Mouse (Mus musculus): ENCODE measurements at regions not wholly inside any gene's neighbourhood (a gene's known extent, or its start where the extent isn't known, plus 50 kb on each side); places are given as distances from the start of the nearest gene placed in this dataset.

GRCm38 (mm10) chr15:96938406-96938805 is 117.3 kb downstream of the Slc38a4 start:
- no peak for TF ChIP-seq CTCF (IDR thresholded peaks at IDR 0.05; ENCODE audit: low read depth)
- no peak for TF ChIP-seq EP300 (IDR thresholded peaks at IDR 0.05; ENCODE audit: low read depth)

Data from liver, embryonic 14.5 days (tissue).